Mouse (Mus musculus) liver, postnatal 0 days (tissue): ENCODE data around the gene Ephb1. TPM values are rescaled to one million over a fixed set of nuclear protein-coding genes. Genes with fewer than 3 reads are reported as not detected.

Experiments used
- ATAC-seq: fragments of 200-750 bp; cut with Nextera tagmentation; 2 replicates; pipeline ENCODE4 v1.8.0; 2017; ENCODE audit warnings: mild to moderate bottlenecking, moderate library complexity
- DNase-seq: peaks from one replicate; pipeline ENCODE4 v3.0.0-alpha.2; 2016
- H3K27ac ChIP-seq: fragments of 300-500 bp; sonication (generic); 2 replicates; pipeline ENCODE4 v1.5.1; 2014; ENCODE audit warnings: antibody characterized with exemption, moderate library complexity, mild to moderate bottlenecking, low read depth
- H3K27me3 ChIP-seq: fragments of 300-500 bp; sonication (generic); 2 replicates; pipeline ENCODE4 v1.6.1; 2014; ENCODE audit warnings: low read length, control low read depth, mixed read lengths; ENCODE audit not compliant: insufficient read depth
- H3K36me3 ChIP-seq: fragments of 300-500 bp; sonication (generic); replicated peaks from 2 replicates; pipeline ENCODE4 v1.6.1; 2014; ENCODE audit warnings: mild to moderate bottlenecking, control low read depth, low read length, moderate library complexity, mixed read lengths; ENCODE audit not compliant: insufficient read depth
- H3K4me1 ChIP-seq: fragments of 300-500 bp; sonication (generic); 2 replicates; pipeline ENCODE4 v1.6.1; 2014; ENCODE audit warnings: antibody characterized with exemption, mild to moderate bottlenecking, control low read depth; ENCODE audit not compliant: insufficient read depth
- H3K4me2 ChIP-seq: fragments of 300-500 bp; sonication (generic); 2 replicates; pipeline ENCODE4 v1.6.1; 2014; ENCODE audit warnings: low read depth, mild to moderate bottlenecking, low read length, moderate library complexity, mixed read lengths
- H3K4me3 ChIP-seq: fragments of 300-500 bp; sonication (generic); 2 replicates; pipeline ENCODE4 v1.5.1; 2014; ENCODE audit warnings: low read depth, low read length
- H3K9ac ChIP-seq: fragments of 300-500 bp; sonication (generic); replicated peaks from 2 replicates; pipeline ENCODE4 v1.6.1; 2014; ENCODE audit warnings: mild to moderate bottlenecking, moderate library complexity
- H3K9me3 ChIP-seq: fragments of 300-500 bp; sonication (generic); 2 replicates; pipeline ENCODE4 v1.6.1; 2016; ENCODE audit warnings: mild to moderate bottlenecking, control low read depth, low read length, mixed read lengths
- CTCF ChIP-seq: sonication (generic); IDR thresholded peaks from 2 replicates; pipeline ENCODE4 v1.5.1; 2016; ENCODE audit warnings: antibody characterized with exemption, low read depth
- EP300 ChIP-seq: IDR thresholded peaks from 2 replicates; pipeline ENCODE4 v1.6.1; 2016; ENCODE audit warnings: antibody characterized with exemption, low read depth, mild to moderate bottlenecking
- WGBS: fragments of 180-500 bp; shearing (Covaris S2); extraction: QIAGEN DNeasy Blood & Tissue Kit; methylation state at CpG from one replicate; pipeline ENCODE4 v1.1.7; 2014; ENCODE audit not compliant: insufficient replicate concordance; 5-methylcytosine and 5-hydroxymethylcytosine counted together
- polyA plus RNA-seq: library from polyadenylated mRNA; unstranded; fragments of >200 nt; fragmentation: Nextera tagmentation; extraction: Ambion mirVana; gene quantifications from 2 replicates; pipeline ENCODE4 v1.2.1, GENCODE M21; 2015

The Ephb1 gene
- polyA plus RNA-seq, 1 experiment from 2014 or later, result 0.28 TPM

DNA sequence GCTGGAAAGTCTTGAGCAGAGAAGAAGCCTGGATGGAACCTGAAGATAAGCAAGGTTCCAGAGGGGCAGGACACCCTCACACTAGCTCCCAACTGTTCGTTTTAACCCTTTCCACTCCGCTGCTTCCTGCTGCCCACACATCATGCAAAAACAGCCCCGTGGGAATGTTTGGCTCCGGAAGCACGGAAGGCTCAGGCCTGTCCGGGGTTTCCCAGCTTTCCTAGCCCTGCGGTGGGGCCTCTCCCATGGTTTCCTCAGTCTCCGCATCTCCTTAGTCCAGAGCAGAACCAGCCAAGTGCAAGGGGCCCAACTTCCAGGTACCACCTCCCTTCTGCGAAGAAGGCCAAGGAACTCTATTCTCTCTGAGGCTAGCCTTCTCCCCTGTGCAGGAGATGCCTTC, 269.0 kb downstream of the Ephb1 start:
- DNase-seq, result no peak
- TF ChIP-seq EP300 (no peak), CTCF (no peak)
- Histone ChIP-seq H3K9me3 (no peaks in the 10 kb centered on the region), H3K4me1 (no peaks in the 10 kb centered on the region), H3K27ac (no peak overlapping the region), H3K27me3 (no peaks in the 10 kb centered on the region), H3K36me3 (no peaks in the 10 kb centered on the region), H3K9ac (no peak overlapping the region), H3K4me3 (no peak overlapping the region), H3K4me2 (no peak overlapping the region)
- ATAC-seq, result no peak
- 85% methylated on average over 9 of the region's 9 CpGs for WGBS

DNA sequence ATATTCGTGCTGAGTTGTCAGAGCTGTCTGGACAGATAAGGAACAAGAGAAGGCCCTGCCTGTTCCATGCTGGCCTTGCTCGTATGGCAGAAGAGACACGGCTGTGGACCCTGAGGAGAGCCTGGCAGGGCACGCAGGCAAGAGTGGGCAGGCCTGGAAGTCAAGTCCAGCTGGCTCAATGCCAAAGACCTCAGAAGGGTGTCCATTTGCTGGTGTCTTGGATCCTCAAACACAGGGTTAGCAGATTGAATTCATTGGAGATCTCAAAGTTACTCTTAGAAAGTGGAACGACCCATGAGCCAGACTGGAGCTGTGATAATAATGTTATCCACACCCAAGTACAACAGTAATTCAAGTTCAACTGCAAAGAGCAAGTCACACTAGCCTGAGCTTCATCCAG, 273.6 kb downstream of the Ephb1 start:
- H3K9ac ChIP-seq, result no peak overlapping the region
- H3K4me3 ChIP-seq, result no peak overlapping the region

DNA sequence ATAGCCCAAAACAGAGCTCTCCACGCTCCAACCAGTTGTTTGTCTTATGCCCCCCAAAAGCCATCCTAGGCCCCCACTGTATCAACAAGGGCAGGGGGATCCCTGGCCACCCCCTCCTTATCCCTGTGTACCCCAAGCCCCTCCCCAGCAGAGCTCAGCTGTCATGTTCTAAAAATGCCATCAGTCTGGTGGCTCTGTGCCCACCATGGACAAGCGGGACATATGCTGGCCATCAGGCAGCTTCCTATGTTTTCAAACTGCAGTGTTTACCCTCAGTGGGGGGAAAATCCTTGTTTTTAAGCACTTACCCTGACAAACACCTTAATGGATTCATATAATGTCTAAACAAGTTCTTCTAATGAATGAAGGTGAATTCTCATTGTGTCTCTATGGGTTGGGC, 275.3 kb downstream of the Ephb1 start:
- no peaks in the 10 kb centered on the region for H3K9me3 ChIP-seq
- no peak for TF ChIP-seq EP300
- no peak for TF ChIP-seq CTCF
- no peak overlapping the region for H3K27ac ChIP-seq
- no peak overlapping the region for H3K9ac ChIP-seq
- WGBS, result 78% methylated on average over 2 of the region's 2 CpGs
- no peaks in the 10 kb centered on the region for H3K36me3 ChIP-seq
- ATAC-seq (no peak), DNase-seq (no peak)
- no peaks in the 10 kb centered on the region for H3K27me3 ChIP-seq
- H3K4me2 ChIP-seq, result no peak overlapping the region
- no peaks in the 10 kb centered on the region for H3K4me1 ChIP-seq
- H3K4me3 ChIP-seq, result no peak overlapping the region

More for the DNA sequence above, 273.6 kb downstream of the Ephb1 start:
- TF ChIP-seq EP300 (no peak), CTCF (no peak)
- H3K4me2 ChIP-seq, result no peak overlapping the region
- no peaks in the 10 kb centered on the region for H3K27me3 ChIP-seq
- ATAC-seq (no peak), DNase-seq (no peak)
- no peak overlapping the region for H3K27ac ChIP-seq
- 76% methylated on average over 5 of the region's 5 CpGs for WGBS
- no peaks in the 10 kb centered on the region for H3K4me1 ChIP-seq
- no peaks in the 10 kb centered on the region for H3K9me3 ChIP-seq
- no peaks in the 10 kb centered on the region for H3K36me3 ChIP-seq

DNA sequence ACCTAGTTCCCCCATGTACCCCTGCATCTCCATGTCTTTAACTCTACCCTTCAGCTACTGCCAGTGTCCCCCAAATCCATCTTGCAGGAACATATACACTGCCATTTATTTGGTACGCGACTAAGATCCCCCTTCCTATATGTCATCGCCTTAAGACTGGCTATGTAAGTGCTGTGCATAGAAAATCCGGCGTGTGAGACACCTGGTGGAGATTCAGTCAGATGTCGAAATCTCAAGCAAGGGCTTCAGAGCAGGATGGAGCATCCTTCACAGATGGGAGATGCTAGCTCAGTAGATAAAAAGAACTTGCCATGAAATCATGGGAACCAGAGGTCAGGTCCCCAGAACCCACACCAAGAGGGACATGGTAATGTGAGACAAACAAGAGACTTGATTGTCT, 276.3 kb downstream of the Ephb1 start:
- Histone ChIP-seq H3K4me1 (no peaks in the 10 kb centered on the region), H3K36me3 (no peaks in the 10 kb centered on the region), H3K27me3 (no peaks in the 10 kb centered on the region), H3K4me3 (no peak overlapping the region), H3K9ac (no peak overlapping the region), H3K4me2 (no peak overlapping the region), H3K27ac (no peak overlapping the region), H3K9me3 (no peaks in the 10 kb centered on the region)
- no peak for DNase-seq
- ATAC-seq, result no peak
- 82% methylated on average over 6 of the region's 6 CpGs for WGBS
- no peak for TF ChIP-seq EP300

DNA sequence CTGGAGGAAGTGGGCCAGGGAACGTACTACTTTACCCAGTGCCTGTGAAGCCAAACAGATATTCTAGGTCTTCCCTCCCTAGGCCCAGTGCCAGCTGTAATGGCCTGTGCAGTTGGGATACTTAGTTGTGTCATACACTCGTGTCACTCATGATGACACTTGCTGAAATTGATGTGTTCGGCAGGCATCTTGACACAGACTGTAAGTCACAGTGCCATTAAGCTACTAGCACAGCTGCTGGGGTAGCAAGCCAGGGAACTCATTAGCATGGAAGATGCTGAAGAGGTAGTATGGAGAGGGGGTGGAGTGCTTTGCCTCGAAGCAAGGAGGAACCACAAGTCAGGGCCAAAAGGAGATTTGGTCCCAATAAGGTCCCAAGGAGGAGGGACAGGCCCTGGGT, 279.0 kb downstream of the Ephb1 start:
- H3K27me3 ChIP-seq, result no peaks in the 10 kb centered on the region
- H3K9ac ChIP-seq, result no peak overlapping the region
- ATAC-seq (no peak), DNase-seq (no peak)
- no peak overlapping the region for H3K27ac ChIP-seq
- TF ChIP-seq CTCF (no peak), EP300 (no peak)
- no peak overlapping the region for H3K4me2 ChIP-seq
- H3K36me3 ChIP-seq, result no peaks in the 10 kb centered on the region
- 46% methylated on average over 4 of the region's 4 CpGs for WGBS
- H3K4me3 ChIP-seq, result no peak overlapping the region
- H3K4me1 ChIP-seq, result no peaks in the 10 kb centered on the region
- no peaks in the 10 kb centered on the region for H3K9me3 ChIP-seq

DNA sequence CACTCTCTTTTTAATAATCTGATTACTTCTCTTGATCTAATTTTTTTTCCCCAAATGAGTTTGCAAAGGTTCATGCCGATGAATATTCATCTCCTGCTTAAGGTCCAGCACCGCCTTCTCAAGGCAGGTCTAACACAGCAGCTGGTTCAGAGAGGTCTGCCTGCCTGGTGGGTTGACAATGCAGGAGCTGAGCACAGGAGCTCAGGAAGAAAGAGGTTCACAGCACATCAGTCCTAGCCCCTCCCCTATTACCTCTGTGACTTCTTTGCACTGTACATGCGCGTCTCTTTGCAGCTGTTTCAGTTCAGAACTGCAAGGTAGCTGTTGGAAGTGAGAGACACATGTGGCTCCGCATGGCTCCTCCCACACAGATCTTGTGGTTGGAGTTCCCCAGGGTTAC, 281.1 kb downstream of the Ephb1 start:
- ATAC-seq (no peak), DNase-seq (no peak)
- no peak overlapping the region for H3K27ac ChIP-seq
- TF ChIP-seq EP300 (no peak), CTCF (no peak)
- no peak overlapping the region for H3K4me3 ChIP-seq
- no peak overlapping the region for H3K4me2 ChIP-seq
- no peaks in the 10 kb centered on the region for H3K36me3 ChIP-seq
- WGBS, result 78% methylated on average over 5 of the region's 5 CpGs
- no peaks in the 10 kb centered on the region for H3K9me3 ChIP-seq
- H3K27me3 ChIP-seq, result no peaks in the 10 kb centered on the region
- H3K9ac ChIP-seq, result no peak overlapping the region
- no peaks in the 10 kb centered on the region for H3K4me1 ChIP-seq

DNA sequence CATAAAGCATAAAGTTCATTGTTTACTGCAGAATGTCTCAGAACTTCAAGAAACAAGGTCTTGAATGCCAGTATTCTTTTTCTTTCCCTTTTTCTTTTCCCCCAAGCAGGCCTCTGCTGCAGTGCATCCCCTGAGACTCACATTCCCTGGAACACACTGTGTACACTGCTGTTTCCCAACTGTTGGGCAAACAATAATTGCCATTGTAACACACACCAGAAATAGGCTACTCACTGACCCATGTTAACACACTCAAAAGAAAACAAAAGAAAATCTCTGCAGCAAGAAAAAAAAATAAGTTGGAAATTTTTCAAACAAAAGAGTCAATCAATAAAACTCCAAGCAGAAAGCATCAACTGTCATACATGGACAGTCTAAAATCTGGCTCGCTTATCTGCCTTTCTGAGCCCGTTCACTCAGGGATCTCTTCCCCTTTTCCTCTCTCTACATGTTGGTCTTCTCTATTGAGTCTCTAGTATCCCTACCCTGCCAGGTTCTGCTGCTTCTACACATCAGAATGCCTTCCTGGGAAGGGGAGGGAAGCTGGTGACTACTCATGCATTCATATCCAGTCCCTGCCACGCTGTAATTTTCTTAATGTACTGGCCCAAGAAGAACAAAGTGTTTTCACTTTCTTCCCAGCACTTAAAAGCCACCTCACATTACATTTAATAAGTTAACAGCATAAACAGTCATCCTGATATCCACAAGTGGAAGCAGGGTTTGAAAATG, 285.2 kb downstream of the Ephb1 start:
- Histone ChIP-seq H3K27ac (no peak overlapping the region), H3K4me1 (no peaks in the 10 kb centered on the region), H3K4me3 (no peak overlapping the region), H3K27me3 (no peaks in the 10 kb centered on the region), H3K9me3 (no peaks in the 10 kb centered on the region), H3K4me2 (no peak overlapping the region), H3K36me3 (no peaks in the 10 kb centered on the region), H3K9ac (no peak overlapping the region)
- TF ChIP-seq CTCF, result no peak
- no peak for TF ChIP-seq EP300
- ATAC-seq (no peak), DNase-seq (no peak)
- 78% methylated on average over 3 of the region's 3 CpGs for WGBS
